Mouse (Mus musculus) E14TG2a.4 (cell line): Measurements from ENCODE around the gene Nkx2-1.

Experiments
- CTCF ChIP-seq: conservative IDR thresholded peaks from 2 replicates; pipeline ENCODE4 v1.5.1; 2014; ENCODE audit warnings: low read length
- NANOG ChIP-seq: IDR thresholded peaks from 2 replicates; pipeline ENCODE4 v1.6.1; 2014; ENCODE audit warnings: borderline replicate concordance, low read length, mixed read lengths
- POU5F1 ChIP-seq: IDR thresholded peaks from 2 replicates; pipeline ENCODE4 v1.6.1; 2014; ENCODE audit warnings: low read length, borderline replicate concordance

DNA sequence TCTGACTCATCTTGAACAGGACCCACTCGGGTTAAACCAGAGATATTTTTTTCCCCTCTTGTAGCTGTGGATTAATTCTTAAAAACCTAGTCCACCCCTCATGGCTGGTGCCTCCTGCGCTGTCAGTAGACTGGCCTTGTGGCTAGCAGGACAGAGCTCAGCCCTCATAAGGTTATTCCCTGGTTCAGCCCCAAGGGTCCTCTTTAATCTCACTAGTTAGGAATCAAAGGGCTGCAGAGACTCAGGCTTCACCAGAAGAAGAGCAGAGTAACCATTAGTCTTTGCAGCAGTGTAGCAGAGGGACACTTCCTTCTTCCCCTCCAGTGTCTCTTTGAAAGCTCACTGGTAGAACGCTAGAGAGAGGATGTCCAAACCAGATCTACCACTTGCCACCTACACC, 1.9 kb upstream of the Nkx2-1 start:
- TF ChIP-seq CTCF = no peak
- no peak for TF ChIP-seq NANOG
- TF ChIP-seq POU5F1 = no peak
